Mouse (Mus musculus) lung, embryonic 14.5 days (tissue): Measurements from ENCODE around the gene Gng13. TPM values are rescaled to one million over a fixed set of nuclear protein-coding genes. Genes with fewer than 3 reads are reported as not detected.

ENCODE experiments used
- ATAC-seq: fragments of 200-750 bp; cut with Nextera tagmentation; 2 replicates; pipeline ENCODE4 v1.8.0; 2017; ENCODE audit warnings: mild to moderate bottlenecking, moderate TSS enrichment, moderate library complexity; ENCODE audit not compliant: insufficient read depth
- DNase-seq: peaks from one replicate; pipeline ENCODE4 v3.0.0-alpha.2; 2015
- H3K27ac ChIP-seq: fragments of 300-500 bp; sonication (generic); 2 replicates; pipeline ENCODE4 v1.5.1; 2014; ENCODE audit warnings: low read depth, mild to moderate bottlenecking, moderate library complexity
- H3K27me3 ChIP-seq: fragments of 300-500 bp; sonication (generic); 2 replicates; pipeline ENCODE4 v1.6.1; 2014; ENCODE audit warnings: low read length, control low read depth; ENCODE audit not compliant: insufficient read depth
- H3K36me3 ChIP-seq: fragments of 300-500 bp; sonication (generic); 2 replicates; pipeline ENCODE4 v1.6.1; 2014; ENCODE audit warnings: control low read depth; ENCODE audit not compliant: insufficient read depth
- H3K4me1 ChIP-seq: fragments of 300-500 bp; sonication (generic); 2 replicates; pipeline ENCODE4 v1.6.1; 2014; ENCODE audit warnings: antibody characterized with exemption, control low read depth; ENCODE audit not compliant: insufficient read depth
- H3K4me2 ChIP-seq: fragments of 300-500 bp; sonication (generic); 2 replicates; pipeline ENCODE4 v1.6.1; 2014; ENCODE audit warnings: mild to moderate bottlenecking
- H3K4me3 ChIP-seq: fragments of 300-500 bp; sonication (generic); 2 replicates; pipeline ENCODE4 v1.5.1; 2014; ENCODE audit warnings: low read depth, low read length
- H3K9ac ChIP-seq: fragments of 300-500 bp; sonication (generic); 2 replicates; pipeline ENCODE4 v1.6.1; 2014
- H3K9me3 ChIP-seq: fragments of 300-500 bp; sonication (generic); 2 replicates; pipeline ENCODE4 v1.6.1; 2016; ENCODE audit warnings: low read depth, low read length, control low read depth
- CTCF ChIP-seq: IDR thresholded peaks from 2 replicates; pipeline ENCODE4 v1.5.1; 2016; ENCODE audit warnings: antibody characterized with exemption, low read depth
- WGBS: fragments of 180-500 bp; shearing (Covaris S2); extraction: QIAGEN DNeasy Blood & Tissue Kit; methylation state at CpG from one replicate; pipeline ENCODE4 v1.1.7; 2014; 5-methylcytosine and 5-hydroxymethylcytosine counted together
- polyA plus RNA-seq: library from polyadenylated mRNA; unstranded; fragments of >200 nt; fragmentation: Nextera tagmentation; extraction: Ambion mirVana; gene quantifications from 2 replicates; pipeline ENCODE4 v1.2.1, GENCODE M21; 2014

Gng13 gene
- polyA plus RNA-seq, 1 experiment from 2014 or later: 1.3 TPM

GRCm38 (mm10) chr17:25749314-25749713 is 32.3 kb downstream of the Gng13 start:
- Histone ChIP-seq H3K27me3 (no peaks in the 10 kb centered on the region), H3K4me1 (0 out of 2 replicates have a peak, but pooled peaks cover 4% of the 10 kb centered on the region), H3K27ac (no peak overlapping the region), H3K9me3 (no peaks in the 10 kb centered on the region), H3K9ac (no peak overlapping the region), H3K36me3 (no peaks in the 10 kb centered on the region), H3K4me2 (no peak overlapping the region), H3K4me3 (no peak overlapping the region)
- ATAC-seq (no peak), DNase-seq (no peak)
- TF ChIP-seq CTCF: no peak
- WGBS: 71% methylated on average over 6 of the region's 6 CpGs

GRCm38 (mm10) chr17:25751446-25751845 is 34.5 kb downstream of the Gng13 start:
- ATAC-seq: 0 out of 2 replicates have a peak, but pooled peaks have one; percentile 16
- H3K9ac ChIP-seq: no peak overlapping the region

GRCm38 (mm10) chr17:25754241-25754640 is 37.3 kb downstream of the Gng13 start, which contains the start of gene Msln:
TSS of gene Msln (minus strand) at chr17:25754378.
- no peak for TF ChIP-seq CTCF
- no peak within 1 kb of the TSS for H3K4me3 ChIP-seq
- H3K4me2 ChIP-seq: no peak within 1 kb of the TSS
- H3K36me3 ChIP-seq: no peaks in the 10 kb centered on the region
- ATAC-seq (no peak), DNase-seq (no peak)
- WGBS: 76% methylated on average over 9 of the region's 9 CpGs
- no peaks in the 10 kb centered on the region for H3K9me3 ChIP-seq
- H3K9ac ChIP-seq: no peak within 1 kb of the TSS
- H3K4me1 ChIP-seq: 0 out of 2 replicates have a peak, but pooled peaks cover 6% of the 10 kb centered on the region
- H3K27ac ChIP-seq: no peak within 1 kb of the TSS
- no peaks in the 10 kb centered on the region for H3K27me3 ChIP-seq

More at GRCm38 (mm10) chr17:25751446-25751845, 34.5 kb downstream of the Gng13 start:
- 0 out of 2 replicates have a peak, but pooled peaks cover 6% of the 10 kb centered on the region for H3K4me1 ChIP-seq
- peak; percentile 80 for DNase-seq
- TF ChIP-seq CTCF: no peak
- H3K36me3 ChIP-seq: no peaks in the 10 kb centered on the region
- WGBS: 8% methylated on average over 5 of the region's 5 CpGs
- 0 out of 2 replicates have a peak overlapping the region, but pooled peaks have one; percentile 7 for H3K4me2 ChIP-seq
- 0 out of 2 replicates have a peak overlapping the region, but pooled peaks have one; percentile 15 for H3K27ac ChIP-seq
- H3K27me3 ChIP-seq: no peaks in the 10 kb centered on the region
- no peaks in the 10 kb centered on the region for H3K9me3 ChIP-seq
- H3K4me3 ChIP-seq: no peak overlapping the region

GRCm38 (mm10) chr17:25755086-25755485 is 38.1 kb downstream of the Gng13 start:
- Histone ChIP-seq H3K4me1 (0 out of 2 replicates have a peak, but pooled peaks cover 6% of the 10 kb centered on the region), H3K36me3 (no peaks in the 10 kb centered on the region), H3K9me3 (no peaks in the 10 kb centered on the region), H3K9ac (no peak overlapping the region), H3K27ac (0 out of 2 replicates have a peak overlapping the region, but pooled peaks have one; percentile 3), H3K4me2 (no peak overlapping the region), H3K4me3 (no peak overlapping the region), H3K27me3 (no peaks in the 10 kb centered on the region)
- WGBS: 65% methylated on average over 4 of the region's 4 CpGs
- ATAC-seq: no peak
- TF ChIP-seq CTCF: no peak
- no peak for DNase-seq

GRCm38 (mm10) chr17:25755627-25756377 is 38.8 kb downstream of the Gng13 start:
- Histone ChIP-seq H3K4me2 (no peak overlapping the region), H3K4me1 (0 out of 2 replicates have a peak, but pooled peaks cover 6% of the 10 kb centered on the region), H3K4me3 (no peak overlapping the region), H3K27me3 (no peaks in the 10 kb centered on the region), H3K36me3 (no peaks in the 10 kb centered on the region), H3K27ac (peak overlapping the region; percentile 61; the same call in 1 of the 2 replicates), H3K9me3 (no peaks in the 10 kb centered on the region), H3K9ac (no peak overlapping the region)
- ATAC-seq (peak; percentile 79), DNase-seq (peak; percentile 34)
- WGBS: 12% methylated on average over 4 of the region's 4 CpGs
- no peak for TF ChIP-seq CTCF

GRCm38 (mm10) chr17:25756378-25757242 is 39.6 kb downstream of the Gng13 start:
- Histone ChIP-seq H3K27me3 (no peaks in the 10 kb centered on the region), H3K4me3 (no peak overlapping the region), H3K4me1 (0 out of 2 replicates have a peak, but pooled peaks cover 2% of the 10 kb centered on the region), H3K9me3 (no peaks in the 10 kb centered on the region), H3K4me2 (no peak overlapping the region), H3K9ac (no peak overlapping the region), H3K27ac (peak overlapping the region; percentile 61; the same call in 1 of the 2 replicates), H3K36me3 (no peaks in the 10 kb centered on the region)
- 62% methylated on average over 9 of the region's 9 CpGs for WGBS
- TF ChIP-seq CTCF: no peak
- no peak for ATAC-seq
- DNase-seq: no peak
